Mouse (Mus musculus) adrenal gland, adult (tissue): ENCODE data around the gene Znrd1as.

Source experiments
- DNase-seq, 2 experiments: peaks; one replicate each; pipeline ENCODE4 v3.0.0; 2022 to 2023; ENCODE audit warnings: low spot score in 1 of 2; ENCODE audit not compliant: inconsistent age in 2 of 2

Gene Znrd1as

GRCm38 (mm10) chr17:36994528-36994927 lies 36.1 kb downstream of the Znrd1as start:
- DNase-seq = no peak

- no peak for DNase-seq
Measured at GRCm38 (mm10) chr17:36995448-36995847, 37.1 kb downstream of the Znrd1as start.

- peak; percentile 72 to 91 for DNase-seq
Measured at GRCm38 (mm10) chr17:36997033-36997735, 38.8 kb downstream of the Znrd1as start.

GRCm38 (mm10) chr17:36998477-36998876 lies 40.1 kb downstream of the Znrd1as start:
- DNase-seq = no peak

- DNase-seq = no peak
Measured at GRCm38 (mm10) chr17:37000863-37001262, 42.5 kb downstream of the Znrd1as start, which contains the start of gene Zfp57. Gene Zfp57 (plus strand): TSS chr17:37001163.

GRCm38 (mm10) chr17:37002364-37003330 lies 44.3 kb downstream of the Znrd1as start:
- peak; percentile 37 to 74 for DNase-seq

- DNase-seq = no peak
Measured at GRCm38 (mm10) chr17:37003366-37003765, 45.0 kb downstream of the Znrd1as start.

GRCm38 (mm10) chr17:37008161-37008560 lies 49.8 kb downstream of the Znrd1as start:
- DNase-seq = no peak

- DNase-seq = no peak
Measured at GRCm38 (mm10) chr17:37009460-37010042, 51.2 kb downstream of the Znrd1as start.

- DNase-seq = no peak
Measured at GRCm38 (mm10) chr17:37011719-37012118, 53.3 kb downstream of the Znrd1as start.

- DNase-seq = no peak
Measured at GRCm38 (mm10) chr17:37012141-37012540, 53.7 kb downstream of the Znrd1as start.
